Mouse (Mus musculus): ENCODE data around the gene Crym. TPM values are rescaled to one million over a fixed set of nuclear protein-coding genes. Genes with fewer than 3 reads are reported as not detected.

Gene Crym
- total RNA-seq (2023), result not detected in 4 replicates

DNA sequence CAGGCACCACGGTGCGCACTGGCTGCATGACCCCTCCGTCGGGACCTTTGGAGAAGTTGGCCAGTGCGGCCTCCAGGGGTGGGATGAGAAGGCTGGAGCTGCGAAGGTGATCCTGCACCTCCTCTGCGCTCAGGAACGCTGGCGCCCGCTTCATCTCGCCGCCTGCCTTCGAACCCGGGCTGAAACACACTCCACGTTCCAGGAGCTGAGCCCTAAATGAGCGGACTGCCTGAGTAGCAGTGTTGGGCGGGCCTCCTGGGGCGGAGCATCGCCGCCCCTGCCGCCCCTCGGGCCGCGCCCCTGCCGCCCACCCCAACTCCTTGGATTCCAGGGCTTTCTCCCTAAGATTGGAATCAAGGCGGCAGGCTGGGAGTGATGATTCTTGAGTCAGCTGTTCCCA lies at the start of gene Crym:
Crym (minus strand) TSS at position 341 of the 400 bp plus-strand sequence.

GRCm38 (mm10) chr7:120203789-120204188 lies 1.9 kb upstream of the Crym start, which contains the start of gene Abca14:
Abca14 (plus strand) TSS chr7:120203961.

GRCm38 (mm10) chr7:120173603-120174244 lies 28.2 kb downstream of the Crym start, which contains the start of gene Anks4b:
Anks4b (plus strand) TSS chr7:120173858.

GRCm38 (mm10) chr7:120145191-120145590 lies 56.7 kb downstream of the Crym start, which contains the start of gene Zp2:
Zp2 (minus strand) TSS chr7:120145291.

Other genes starting within 250 kb of the Crym start
- gene Dnah3, start 106.8 kb downstream of the Crym start, total RNA-seq (2023), result not detected in 4 replicates
- gene Tmem159, start 99.8 kb downstream of the Crym start, total RNA-seq (2023), result 1.1 to 2.0 TPM (median 1.5 TPM) in 4 replicates
- not detected in 4 replicates for gene Zp2, start 56.8 kb downstream of the Crym start, total RNA-seq (2023)
- gene Anks4b, start 28.3 kb downstream of the Crym start, total RNA-seq (2023), result not detected in 4 replicates
- not detected in 4 replicates for gene Abca14, start 1.9 kb upstream of the Crym start, total RNA-seq (2023)
- gene Abca15, start 126.6 kb upstream of the Crym start, total RNA-seq (2023), result not detected in 4 replicates
- gene Abca16, start 207.5 kb upstream of the Crym start, total RNA-seq (2023), result not detected in 4 replicates